Mouse (Mus musculus) CH12.LX (cell line): Measurements from ENCODE around the gene Srebf2. TPM values are rescaled to one million over a fixed set of nuclear protein-coding genes. Genes with fewer than 3 reads are reported as not detected.

Experiments used
- DNase-seq: peaks from one replicate; pipeline ENCODE4 v3.0.0-alpha.2; 2013; ENCODE audit errors: extremely low read depth
- H3K27ac ChIP-seq: 2 replicates; pipeline ENCODE4 v1.5.1; 2012; ENCODE audit warnings: low read depth, mild to moderate bottlenecking, control low read depth, moderate library complexity; ENCODE audit not compliant: insufficient read depth
- H3K27me3 ChIP-seq: replicated peaks from 2 replicates; pipeline ENCODE3; 2012; ENCODE audit warnings: inconsistent platforms
- H3K36me3 ChIP-seq, 2 experiments: replicated peaks in 1 of 2; 2 replicates each; pipeline versions ENCODE3 to v1.6.1; 2012; ENCODE audit warnings: inconsistent platforms in 1 of 2, low read length in 1 of 2, mild to moderate bottlenecking in 1 of 2, mixed read lengths in 1 of 2, moderate library complexity in 1 of 2; ENCODE audit not compliant: control insufficient read depth in 1 of 2, insufficient read depth in 1 of 2
- H3K4me1 ChIP-seq, 2 experiments: 2 replicates each; pipeline ENCODE4 v1.6.1; 2012; ENCODE audit warnings: inconsistent platforms in 1 of 2, moderate library complexity in 1 of 2; ENCODE audit not compliant: insufficient read depth in 2 of 2, control insufficient read depth in 1 of 2
- H3K4me2 ChIP-seq: 2 replicates; pipeline ENCODE4 v1.6.1; 2012; ENCODE audit warnings: low read depth, mild to moderate bottlenecking, control low read depth; ENCODE audit not compliant: poor library complexity, insufficient read depth, severe bottlenecking
- H3K4me3 ChIP-seq, 3 experiments: fragments of 150-350 bp in 1 of 3; sonication (generic) in 1 of 3; replicated peaks in 1 of 3; 2 replicates each; pipeline versions ENCODE3 to v1.5.1; 2011 to 2012; ENCODE audit warnings: low read depth in 2 of 3, low read length in 2 of 3, mild to moderate bottlenecking in 2 of 3, moderate library complexity in 2 of 3, control low read depth in 1 of 3, improper control_type of control experiment in 1 of 3, inconsistent platforms in 1 of 3, mixed read lengths in 1 of 3; ENCODE audit not compliant: poor library complexity in 1 of 3
- H3K79me2 ChIP-seq: replicated peaks from 2 replicates; pipeline ENCODE4 v1.6.1; 2012; ENCODE audit warnings: mild to moderate bottlenecking, moderate library complexity; ENCODE audit not compliant: control insufficient read depth, poor library complexity, insufficient read depth, severe bottlenecking; ENCODE audit errors: extremely low read depth
- H3K9ac ChIP-seq: 2 replicates; pipeline ENCODE4 v1.6.1; 2012; ENCODE audit warnings: low read depth, mild to moderate bottlenecking, control low read depth, moderate library complexity; ENCODE audit not compliant: insufficient read depth
- H3K9me3 ChIP-seq: replicated peaks from 2 replicates; pipeline ENCODE3; 2012; ENCODE audit warnings: low read length, inconsistent platforms, mixed read lengths
- BHLHE40 ChIP-seq: IDR thresholded peaks from 2 replicates; pipeline ENCODE4 v1.6.1; 2011; ENCODE audit warnings: mild to moderate bottlenecking, low read depth, low read length, improper control_type of control experiment
- ELF1 ChIP-seq: IDR thresholded peaks from 2 replicates; pipeline ENCODE4 v1.6.1; 2014; ENCODE audit warnings: low read depth, mild to moderate bottlenecking, inconsistent platforms, low read length, improper control_type of control experiment
- EP300 ChIP-seq: IDR thresholded peaks from 2 replicates; pipeline ENCODE4 v1.6.1; 2011; ENCODE audit warnings: low read length, improper control_type of control experiment
- ETS1 ChIP-seq: conservative IDR thresholded peaks from 2 replicates; pipeline ENCODE4 v1.6.1; 2012; ENCODE audit warnings: low read depth, mild to moderate bottlenecking, inconsistent platforms, low read length, improper control_type of control experiment, moderate library complexity
- IRF4 ChIP-seq: IDR thresholded peaks from 2 replicates; pipeline ENCODE4 v1.6.1; 2014; ENCODE audit warnings: low read depth, mild to moderate bottlenecking, inconsistent platforms, low read length, improper control_type of control experiment
- JUND ChIP-seq: conservative IDR thresholded peaks from 2 replicates; pipeline ENCODE4 v1.6.1; 2011; ENCODE audit warnings: low read depth, low read length, improper control_type of control experiment
- MAFK ChIP-seq: IDR thresholded peaks from 2 replicates; pipeline ENCODE4 v1.6.1; 2011; ENCODE audit warnings: low read length, improper control_type of control experiment; ENCODE audit not compliant: insufficient replicate concordance
- MEF2A ChIP-seq: IDR thresholded peaks from 2 replicates; pipeline ENCODE4 v1.6.1; 2014; ENCODE audit warnings: low read depth, mild to moderate bottlenecking, inconsistent platforms, low read length, improper control_type of control experiment, borderline replicate concordance
- MXI1 ChIP-seq: IDR thresholded peaks from 2 replicates; pipeline ENCODE4 v1.6.1; 2011; ENCODE audit warnings: mild to moderate bottlenecking, low read depth, low read length, improper control_type of control experiment
- MYC ChIP-seq: IDR thresholded peaks from 2 replicates; pipeline ENCODE4 v1.6.1; 2011; ENCODE audit warnings: low read depth, mild to moderate bottlenecking, improper control_type of control experiment, low read length
- NRF1 ChIP-seq: IDR thresholded peaks from 2 replicates; pipeline ENCODE4 v1.6.1; 2014; ENCODE audit warnings: low read depth, mild to moderate bottlenecking, inconsistent platforms, low read length, improper control_type of control experiment, moderate library complexity
- POLR2A ChIP-seq: IDR thresholded peaks from 2 replicates; pipeline ENCODE4 v1.6.1; 2011; ENCODE audit warnings: low read depth, mild to moderate bottlenecking, improper control_type of control experiment, low read length
- POLR2AphosphoS2 ChIP-seq: IDR thresholded peaks from 2 replicates; pipeline ENCODE4 v1.6.1; 2011; ENCODE audit warnings: low read depth, low read length, improper control_type of control experiment
- RCOR1 ChIP-seq: conservative IDR thresholded peaks from 2 replicates; pipeline ENCODE4 v1.6.1; 2012; ENCODE audit warnings: low read depth, mild to moderate bottlenecking, inconsistent platforms, low read length, improper control_type of control experiment
- SIN3A ChIP-seq: IDR thresholded peaks from 2 replicates; pipeline ENCODE4 v1.6.1; 2012; ENCODE audit warnings: low read length, improper control_type of control experiment, inconsistent platforms
- SMC3 ChIP-seq: IDR thresholded peaks from 2 replicates; pipeline ENCODE4 v1.6.1; 2011; ENCODE audit warnings: low read depth, low read length, improper control_type of control experiment
- TBP ChIP-seq: conservative IDR thresholded peaks from 2 replicates; pipeline ENCODE4 v1.6.1; 2011; ENCODE audit warnings: low read depth, low read length, improper control_type of control experiment
- TCF12 ChIP-seq: IDR thresholded peaks from 2 replicates; pipeline ENCODE4 v1.6.1; 2014; ENCODE audit warnings: low read depth, mild to moderate bottlenecking, inconsistent platforms, low read length, improper control_type of control experiment
- USF1 ChIP-seq: IDR thresholded peaks from 2 replicates; pipeline ENCODE4 v1.6.1; 2014; ENCODE audit warnings: low read depth, mild to moderate bottlenecking, inconsistent platforms, low read length, improper control_type of control experiment
- ZC3H11A ChIP-seq: IDR thresholded peaks from 2 replicates; pipeline ENCODE4 v1.6.1; 2012; ENCODE audit warnings: low read depth, mild to moderate bottlenecking, inconsistent platforms, low read length, improper control_type of control experiment
- ZKSCAN1 ChIP-seq: IDR thresholded peaks from 2 replicates; pipeline ENCODE4 v1.6.1; 2012; ENCODE audit warnings: low read depth, inconsistent platforms, low read length, improper control_type of control experiment, borderline replicate concordance
- ZMIZ1 ChIP-seq: IDR thresholded peaks from 2 replicates; pipeline ENCODE4 v1.6.1; 2012; ENCODE audit warnings: low read depth, mild to moderate bottlenecking, inconsistent platforms, low read length, improper control_type of control experiment
- dilution Hi-C: fragments of 300-500 bp; cut with MboI; formaldehyde crosslinking; loops from 2 replicates; pipeline ENCODE4 v1.14.3; 2020; ENCODE audit warnings: low sequenced_read_pairs; ENCODE audit not compliant: extremely low pct_unique_long_range_greater_than_20kb, extremely low pct_ligation_motif_present
- in situ Hi-C: fragments of 300-500 bp; cut with MboI; formaldehyde crosslinking; loops from 3 replicates; pipeline ENCODE4 v1.14.3; 2019; ENCODE audit warnings: low sequenced_read_pairs, low pct_ligation_motif_present, low pct_unique_long_range_greater_than_20kb, mixed read lengths
- polyA plus RNA-seq: library from polyadenylated mRNA; unstranded; fragments of >175 nt; gene quantifications from 2 replicates; pipeline ENCODE4 v1.2.1, GENCODE M21; 2012; ENCODE audit warnings: low read depth; ENCODE audit not compliant: insufficient read length
- total RNA-seq, 2 experiments: library from RNA; depleted of rRNA; stranded (reverse); fragments of 300-350 nt in 1 of 2; fragments of >200 nt in 1 of 2; gene quantifications; 2 replicates each; pipeline ENCODE4 v1.2.3; 2012 to 2014

Gene Srebf2
- total and polyA plus RNA-seq, 3 experiments, result 94.3 to 253 (median 159) TPM

GRCm38 (mm10) chr15:82232651-82233050, 85.7 kb downstream of the Srebf2 start:
- in situ Hi-C loops, result no loop called here
- no peaks in the 10 kb centered on the region for H3K79me2 ChIP-seq
- H3K9me3 ChIP-seq, result no peaks in the 10 kb centered on the region
- DNase-seq, result no peak
- no peak overlapping the region for H3K4me2 ChIP-seq
- no peak overlapping the region for H3K4me3 ChIP-seq
- no peak overlapping the region for H3K9ac ChIP-seq
- no peaks in the 10 kb centered on the region for H3K27me3 ChIP-seq
- peaks cover 44 to 71% of the 10 kb centered on the region in 2 experiments for H3K4me1 ChIP-seq
- dilution Hi-C loops, result no loop called here
- H3K27ac ChIP-seq, result no peak overlapping the region
- TF ChIP-seq MYC (no peak), EP300 (no peak), POLR2A (no peak), TCF12 (no peak), TBP (no peak), ELF1 (no peak), ZC3H11A (no peak), ETS1 (no peak), NRF1 (no peak), USF1 (no peak)
- TF ChIP-seq, all 38 proteins: peak for 0
- peaks cover 8 to 39% of the 10 kb centered on the region in 2 experiments for H3K36me3 ChIP-seq

GRCm38 (mm10) chr15:82235661-82236060, 88.7 kb downstream of the Srebf2 start:
- Histone ChIP-seq H3K9me3 (no peaks in the 10 kb centered on the region), H3K9ac (no peak overlapping the region), H3K4me1 (peaks cover 34 to 49% of the 10 kb centered on the region in 2 experiments), H3K27ac (peak overlapping the region; percentile 12), H3K79me2 (no peaks in the 10 kb centered on the region), H3K4me3 (peak overlapping the region in 1 of 3 experiments; percentile 26), H3K36me3 (peaks cover 21 to 64% of the 10 kb centered on the region in 2 experiments), H3K4me2 (peak overlapping the region; percentile 18; the same call in 1 of the 2 replicates), H3K27me3 (no peaks in the 10 kb centered on the region)
- no peak for TF ChIP-seq IRF4
- no peak for TF ChIP-seq POLR2AphosphoS2
- peak; percentile 61 for TF ChIP-seq POLR2A
- peak; percentile 26; the same call in 1 of the 2 replicates for TF ChIP-seq ZMIZ1
- no peak for TF ChIP-seq MAFK
- peak; percentile 36; the same call in 1 of the 2 replicates for TF ChIP-seq MEF2A
- TF ChIP-seq MXI1, result peak; percentile 47; the same call in 1 of the 2 replicates
- TF ChIP-seq RCOR1, result no peak
- TF ChIP-seq SMC3, result peak; percentile 13; the same call in 1 of the 2 replicates
- TF ChIP-seq BHLHE40, result peak; percentile 65
- 0 out of 2 replicates have a peak, but pooled peaks have one; percentile 7 for TF ChIP-seq NRF1
- TF ChIP-seq ZKSCAN1, result no peak
- TF ChIP-seq JUND, result no peak
- peak; percentile 48; the same call in 1 of the 2 replicates for TF ChIP-seq TCF12
- TF ChIP-seq USF1, result no peak
- TF ChIP-seq TBP, result 0 out of 2 replicates have a peak, but pooled peaks have one; percentile 15
- TF ChIP-seq SIN3A, result peak; percentile 72
- TF ChIP-seq ETS1, result 0 out of 2 replicates have a peak, but pooled peaks have one; percentile 11
- dilution Hi-C loops (no loop called here), in situ Hi-C loops (loop anchor here (5.0 kb wide), 1 partner anchor 93 kb away; no protein-coding TSS in a partner anchor)
- DNase-seq, result peak; percentile 75
